Mouse (Mus musculus) brain, adult 10 weeks (tissue): ENCODE data around the gene Olfr705. TPM values are rescaled to one million over a fixed set of nuclear protein-coding genes. Genes with fewer than 3 reads are reported as not detected.

Experiments
- polyA plus RNA-seq: library from polyadenylated mRNA; stranded (reverse); fragments of 350-450 nt; fragmentation: Illumina TruSeq; extraction: RNeasy Lipid Tissue Mini Kit (QIAGEN cat#74804); gene quantifications from one replicate; pipeline ENCODE4 v1.2.3, GENCODE M21; 2015; ENCODE audit warnings: low read depth, low replicate concordance

The Olfr705 gene
- not detected for polyA plus RNA-seq

GRCm38 (mm10) chr7:106876791-106877190 lies at the start of gene Olfr705:
Gene Olfr705 (minus strand): TSS chr7:106876891.

GRCm38 (mm10) chr7:106907676-106908075 lies 31.0 kb upstream of the Olfr705 start, which contains the start of gene Olfr1532-ps1:
Gene Olfr1532-ps1 (plus strand): TSS chr7:106908001.

GRCm38 (mm10) chr7:106901141-106901540 lies 24.4 kb upstream of the Olfr705 start, which contains the start of gene Olfr707:
Gene Olfr707 (minus strand): TSS chr7:106901241.

GRCm38 (mm10) chr7:106888062-106888461 lies 11.4 kb upstream of the Olfr705 start, which contains the start of gene Olfr706:
Gene Olfr706 (minus strand): TSS chr7:106888162.

GRCm38 (mm10) chr7:106862885-106863284 lies 13.8 kb downstream of the Olfr705 start, which contains the start of gene Olfr704:
Gene Olfr704 (plus strand): TSS chr7:106863185.

GRCm38 (mm10) chr7:106843060-106843459 lies 33.6 kb downstream of the Olfr705 start, which contains the start of gene Olfr703:
Gene Olfr703 (plus strand): TSS chr7:106843360.

GRCm38 (mm10) chr7:106833793-106834192 lies 42.9 kb downstream of the Olfr705 start, which contains the start of gene Olfr702:
Gene Olfr702 (minus strand): TSS chr7:106833893.

Other genes with a start within 250 kb of the Olfr705 start
- not detected for gene Olfr693, start 196.3 kb downstream of the Olfr705 start, polyA plus RNA-seq
- gene Olfr694, start 185.1 kb downstream of the Olfr705 start, polyA plus RNA-seq: not detected
- gene Olfr695, start 160.5 kb downstream of the Olfr705 start, polyA plus RNA-seq: not detected
- not detected for gene Olfr697, start 134.4 kb downstream of the Olfr705 start, polyA plus RNA-seq
- gene Olfr698, start 121.5 kb downstream of the Olfr705 start, polyA plus RNA-seq: not detected
- not detected for gene Olfr699, start 83.7 kb downstream of the Olfr705 start, polyA plus RNA-seq
- gene Olfr700, start 68.1 kb downstream of the Olfr705 start, polyA plus RNA-seq: not detected
- gene Olfr701, start 62.8 kb downstream of the Olfr705 start, polyA plus RNA-seq: not detected
- gene Olfr702, start 43.0 kb downstream of the Olfr705 start, polyA plus RNA-seq: not detected
- gene Olfr703, start 33.5 kb downstream of the Olfr705 start, polyA plus RNA-seq: not detected
- not detected for gene Olfr704, start 13.7 kb downstream of the Olfr705 start, polyA plus RNA-seq
- not detected for gene Olfr706, start 11.3 kb upstream of the Olfr705 start, polyA plus RNA-seq
- not detected for gene Olfr707, start 24.4 kb upstream of the Olfr705 start, polyA plus RNA-seq
- gene Olfr1532-ps1, start 31.1 kb upstream of the Olfr705 start, polyA plus RNA-seq: not detected
- not detected for gene Olfr709-ps1, start 55.3 kb upstream of the Olfr705 start, polyA plus RNA-seq
- not detected for gene Olfr710, start 71.4 kb upstream of the Olfr705 start, polyA plus RNA-seq
- gene Olfr6, start 87.0 kb upstream of the Olfr705 start, polyA plus RNA-seq: not detected
- gene Olfr711, start 98.6 kb upstream of the Olfr705 start, polyA plus RNA-seq: not detected
- not detected for gene Olfr2, start 129.2 kb upstream of the Olfr705 start, polyA plus RNA-seq
- not detected for gene Olfr713, start 154.3 kb upstream of the Olfr705 start, polyA plus RNA-seq
- gene Olfr714, start 194.1 kb upstream of the Olfr705 start, polyA plus RNA-seq: not detected
- not detected for gene Olfr17, start 216.3 kb upstream of the Olfr705 start, polyA plus RNA-seq
- gene Olfr715b, start 233.5 kb upstream of the Olfr705 start, polyA plus RNA-seq: not detected